Mouse (Mus musculus) neural tube, embryonic 12.5 days (tissue): ENCODE measurements around the gene Slc2a5. TPM values are rescaled to one million over a fixed set of nuclear protein-coding genes. Genes with fewer than 3 reads are reported as not detected.
A peak's percentile ranks its signal among the peaks of the same experiment; 100 is the strongest.

Experiments
- ATAC-seq: fragments of 200-750 bp; cut with Nextera tagmentation; 2 replicates; pipeline ENCODE4 v1.8.0; 2017; ENCODE audit warnings: low read depth, mild to moderate bottlenecking, moderate TSS enrichment, moderate library complexity; ENCODE audit not compliant: low FRiP score
- H3K27ac ChIP-seq: fragments of 300-500 bp; sonication (generic); 2 replicates; pipeline ENCODE4 v1.5.1; 2016
- H3K27me3 ChIP-seq: fragments of 300-500 bp; sonication (generic); replicated peaks from 2 replicates; pipeline ENCODE4 v1.6.1; 2016; ENCODE audit warnings: mild to moderate bottlenecking
- H3K36me3 ChIP-seq: fragments of 300-500 bp; sonication (generic); 2 replicates; pipeline ENCODE4 v1.6.1; 2016; ENCODE audit warnings: mild to moderate bottlenecking
- H3K4me1 ChIP-seq: fragments of 300-500 bp; sonication (generic); 2 replicates; pipeline ENCODE4 v1.6.1; 2016
- H3K4me2 ChIP-seq: fragments of 300-500 bp; sonication (generic); replicated peaks from 2 replicates; pipeline ENCODE4 v1.6.1; 2016; ENCODE audit warnings: mild to moderate bottlenecking
- H3K4me3 ChIP-seq: fragments of 300-500 bp; sonication (generic); 2 replicates; pipeline ENCODE4 v1.5.1; 2016
- H3K9ac ChIP-seq: fragments of 300-500 bp; sonication (generic); 2 replicates; pipeline ENCODE4 v1.6.1; 2016; ENCODE audit warnings: mild to moderate bottlenecking
- H3K9me3 ChIP-seq: fragments of 300-500 bp; sonication (generic); 2 replicates; pipeline ENCODE4 v1.6.1; 2016; ENCODE audit warnings: mild to moderate bottlenecking
- WGBS: fragments of 180-500 bp; shearing (Covaris S2); methylation state at CpG from one replicate; pipeline ENCODE4 v1.1.7; 2016; 5-methylcytosine and 5-hydroxymethylcytosine counted together
- polyA plus RNA-seq: library from polyadenylated mRNA; unstranded; fragments of >200 nt; fragmentation: Nextera tagmentation; extraction: Ambion mirVana; gene quantifications from 2 replicates; pipeline ENCODE4 v1.2.1, GENCODE M21; 2016

Gene Slc2a5
- polyA plus RNA-seq, 1 experiment from 2014 or later: 2.3 TPM

DNA sequence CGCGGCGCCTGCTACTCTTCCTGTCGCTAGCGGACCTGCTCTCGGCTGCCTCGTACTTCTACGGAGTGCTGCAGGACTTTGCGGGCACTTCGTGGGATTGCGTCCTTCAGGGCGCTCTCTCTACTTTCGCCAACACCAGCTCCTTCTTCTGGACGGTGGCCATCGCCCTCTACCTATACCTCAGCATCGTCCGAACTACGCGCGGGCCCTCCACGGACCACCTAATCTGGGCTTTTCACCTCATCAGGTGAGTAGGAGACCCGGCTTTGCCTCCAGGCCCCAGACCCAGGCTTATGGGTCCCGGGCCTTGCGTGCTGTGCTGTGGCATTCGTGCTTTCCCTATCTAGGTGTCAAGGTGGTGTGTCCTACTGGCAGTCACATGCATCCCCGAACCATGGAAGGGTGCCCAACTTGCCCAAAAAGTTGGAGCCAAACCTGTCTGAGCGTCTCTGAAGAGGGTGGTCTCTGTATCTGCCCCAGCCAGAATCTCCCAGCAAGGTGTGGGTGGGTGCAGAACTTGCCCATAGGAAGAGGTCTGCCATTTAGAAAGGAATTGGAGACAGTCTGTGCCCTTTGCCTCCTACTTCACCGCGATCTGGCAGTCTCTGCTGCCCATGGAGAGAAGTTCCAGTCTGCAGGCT is 31.1 kb upstream of the Slc2a5 start:
- H3K9ac ChIP-seq: peak overlapping the region; percentile 58
- peaks cover 9% of the 10 kb centered on the region for H3K27me3 ChIP-seq
- 17% methylated on average over 29 of the region's 29 CpGs for WGBS
- no peaks in the 10 kb centered on the region for H3K36me3 ChIP-seq
- H3K27ac ChIP-seq: no peak overlapping the region
- ATAC-seq: peak; percentile 7; the same call in 1 of the 2 replicates
- peaks cover 11% of the 10 kb centered on the region for H3K4me1 ChIP-seq
- no peaks in the 10 kb centered on the region for H3K9me3 ChIP-seq
- H3K4me2 ChIP-seq: peak overlapping the region; percentile 99
- peak overlapping the region; percentile 46 for H3K4me3 ChIP-seq

DNA sequence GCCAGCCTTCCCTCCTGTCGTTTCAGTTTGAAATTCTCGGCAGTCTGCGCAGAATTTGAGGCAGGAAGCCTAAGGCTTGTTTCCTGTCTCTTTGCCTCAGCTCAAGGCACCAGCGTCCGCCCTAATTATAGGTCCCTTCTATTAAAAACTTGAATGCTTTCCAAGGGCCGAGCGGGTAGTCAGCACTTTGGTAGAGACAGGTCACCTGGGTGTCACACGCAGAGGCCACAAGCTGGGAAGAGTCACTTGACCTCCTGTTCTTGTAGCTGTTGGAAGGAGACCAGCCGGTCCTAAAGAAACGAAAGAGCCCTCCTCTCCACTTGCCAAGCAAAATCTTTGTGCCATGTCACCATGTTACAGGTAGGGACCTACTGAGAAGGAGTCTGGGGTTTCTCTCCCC is 30.0 kb upstream of the Slc2a5 start:
- Histone ChIP-seq H3K36me3 (no peaks in the 10 kb centered on the region), H3K27me3 (peaks cover 9% of the 10 kb centered on the region), H3K9me3 (no peaks in the 10 kb centered on the region), H3K4me3 (no peak overlapping the region), H3K27ac (no peak overlapping the region), H3K4me2 (peak overlapping the region; percentile 16), H3K9ac (no peak overlapping the region), H3K4me1 (peaks cover 18% of the 10 kb centered on the region)
- WGBS: 79% methylated on average over 10 of the region's 10 CpGs
- no peak for ATAC-seq

DNA sequence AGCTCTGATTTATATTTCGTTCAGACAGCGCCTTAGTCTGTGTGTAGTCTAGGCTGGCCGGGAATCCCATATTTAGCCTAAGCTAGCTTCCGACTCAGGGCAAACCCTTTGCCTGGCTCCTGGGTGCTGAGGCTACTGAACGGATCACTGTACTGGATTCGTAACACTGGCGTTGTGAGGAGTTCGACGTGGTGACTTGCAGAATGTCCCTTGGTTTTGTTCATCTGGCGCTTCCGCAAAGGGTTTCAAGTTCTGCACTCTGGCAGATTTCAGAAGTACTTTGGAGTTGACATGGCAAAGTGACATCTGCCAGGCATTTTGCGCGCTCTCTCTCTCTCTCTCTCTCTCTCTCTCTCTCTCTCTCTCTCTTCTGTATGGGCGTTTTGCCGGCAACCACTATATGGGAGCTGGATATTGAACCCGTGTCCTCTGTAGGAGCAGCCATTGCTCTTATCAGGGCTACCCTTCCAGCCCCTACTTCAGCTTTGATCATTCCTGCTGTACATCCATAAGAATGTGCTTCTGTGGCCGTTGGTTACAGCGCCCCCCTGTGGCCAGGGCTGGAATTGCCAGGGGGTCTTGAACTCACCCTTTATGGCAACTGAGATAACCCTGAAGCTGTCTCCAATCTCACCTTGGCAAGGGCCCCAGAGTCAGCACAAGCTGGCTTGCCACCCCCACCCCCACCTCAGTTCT is 27.0 kb upstream of the Slc2a5 start:
- Histone ChIP-seq H3K27ac (no peak overlapping the region), H3K36me3 (no peaks in the 10 kb centered on the region), H3K9ac (no peak overlapping the region), H3K27me3 (peaks cover 9% of the 10 kb centered on the region), H3K4me2 (no peak overlapping the region), H3K9me3 (no peaks in the 10 kb centered on the region), H3K4me3 (no peak overlapping the region), H3K4me1 (peaks cover 25% of the 10 kb centered on the region)
- 88% methylated on average over 18 of the region's 18 CpGs for whole genome bisulfite sequencing
- ATAC-seq: no peak

DNA sequence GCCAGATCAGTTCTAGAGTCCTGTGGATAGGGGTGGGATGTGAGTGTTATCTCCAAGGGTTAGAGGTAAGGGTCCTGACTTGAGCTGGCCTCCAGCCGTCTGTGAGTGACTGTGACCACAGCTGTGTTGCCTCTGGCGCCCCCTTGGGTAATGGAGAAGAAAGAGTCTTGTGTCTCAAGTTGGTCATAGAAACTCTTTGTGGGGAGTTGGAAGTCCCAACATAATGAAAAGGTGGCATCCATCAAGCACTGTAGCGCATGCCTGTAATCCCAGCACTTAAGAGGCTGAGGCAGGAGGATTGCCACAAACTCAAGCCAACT is 26.5 kb upstream of the Slc2a5 start:
- H3K4me3 ChIP-seq: no peak overlapping the region
- no peak for ATAC-seq
- H3K27me3 ChIP-seq: peaks cover 9% of the 10 kb centered on the region
- no peak overlapping the region for H3K27ac ChIP-seq
- H3K4me2 ChIP-seq: no peak overlapping the region
- peaks cover 24% of the 10 kb centered on the region for H3K4me1 ChIP-seq
- no peak overlapping the region for H3K9ac ChIP-seq
- H3K9me3 ChIP-seq: no peaks in the 10 kb centered on the region
- no peaks in the 10 kb centered on the region for H3K36me3 ChIP-seq
- WGBS: 62% methylated on average over 3 of the region's 3 CpGs

DNA sequence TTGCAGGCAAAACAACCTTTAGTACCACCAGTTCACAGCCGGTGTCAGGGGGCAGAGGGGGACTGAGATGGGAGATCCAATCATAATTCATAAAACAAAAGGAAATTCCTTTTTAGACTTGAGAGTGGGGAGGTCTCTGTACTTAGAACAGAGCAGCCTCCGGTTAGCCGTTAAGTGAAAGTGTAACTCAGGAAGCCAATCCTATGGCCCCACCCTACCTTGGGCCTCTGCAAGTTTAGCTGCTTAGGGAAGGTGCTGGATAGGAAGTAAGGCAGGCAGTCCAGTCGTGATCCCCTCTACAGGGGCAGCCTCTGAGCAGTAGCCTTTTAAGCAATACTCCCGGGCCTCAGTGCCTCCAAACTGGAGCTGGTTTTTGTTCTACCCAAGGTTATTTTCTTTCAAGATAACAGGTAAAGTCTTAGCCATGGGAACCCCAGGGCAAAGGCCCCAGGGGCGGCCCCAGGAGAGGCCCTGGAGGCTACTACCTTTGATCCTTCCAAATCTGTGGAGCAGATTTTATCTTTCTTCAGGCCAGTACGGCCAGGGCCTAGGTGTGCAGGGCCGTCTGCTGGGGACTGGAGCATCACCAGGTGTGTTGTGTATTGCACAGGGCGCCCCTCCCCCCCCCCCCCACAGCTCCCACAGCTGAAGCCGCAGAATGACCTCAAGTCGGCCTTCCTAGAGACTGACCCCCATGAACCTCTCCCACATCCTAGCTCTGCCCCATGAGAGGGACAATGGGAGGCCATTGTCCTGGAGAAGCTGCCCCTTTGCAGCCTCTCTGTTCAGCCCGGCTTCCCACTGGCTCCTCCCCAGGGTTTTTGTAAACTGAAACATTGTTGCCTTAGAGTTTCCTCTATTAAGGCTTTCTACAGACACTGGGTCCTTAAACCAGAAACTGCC is 25.3 kb upstream of the Slc2a5 start:
- Histone ChIP-seq H3K36me3 (no peaks in the 10 kb centered on the region), H3K27me3 (no peaks in the 10 kb centered on the region; the same call in 1 of the 2 replicates), H3K9me3 (no peaks in the 10 kb centered on the region), H3K4me3 (no peak overlapping the region), H3K27ac (no peak overlapping the region), H3K9ac (no peak overlapping the region), H3K4me1 (peaks cover 16% of the 10 kb centered on the region), H3K4me2 (peak overlapping the region; percentile 36)
- 22% methylated on average over 11 of the region's 12 CpGs for WGBS
- no peak for ATAC-seq

DNA sequence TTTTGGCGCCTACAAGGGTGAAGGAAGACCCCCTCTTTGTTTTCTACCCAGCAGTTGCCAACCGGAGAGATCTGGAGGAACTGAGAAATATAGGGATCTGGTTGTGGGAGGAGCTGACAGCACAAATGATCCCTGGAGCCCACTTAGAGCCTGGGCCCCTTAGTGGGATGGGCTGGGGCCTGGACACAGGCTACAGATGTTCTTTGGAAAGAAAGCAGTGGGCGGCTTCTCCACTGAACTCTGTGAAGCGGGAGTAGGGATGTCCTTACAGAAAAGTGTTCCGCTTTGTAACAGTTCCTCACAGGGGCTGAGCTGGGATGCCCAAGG is 24.7 kb upstream of the Slc2a5 start:
- Histone ChIP-seq H3K4me2 (peak overlapping the region; percentile 36), H3K9me3 (no peaks in the 10 kb centered on the region), H3K4me3 (no peak overlapping the region), H3K4me1 (peaks cover 16% of the 10 kb centered on the region), H3K36me3 (no peaks in the 10 kb centered on the region), H3K9ac (no peak overlapping the region), H3K27ac (no peak overlapping the region), H3K27me3 (no peaks in the 10 kb centered on the region)
- 0 out of 2 replicates have a peak, but pooled peaks have one; percentile 41 for ATAC-seq
- WGBS: 10% methylated on average over 5 of the region's 5 CpGs

DNA sequence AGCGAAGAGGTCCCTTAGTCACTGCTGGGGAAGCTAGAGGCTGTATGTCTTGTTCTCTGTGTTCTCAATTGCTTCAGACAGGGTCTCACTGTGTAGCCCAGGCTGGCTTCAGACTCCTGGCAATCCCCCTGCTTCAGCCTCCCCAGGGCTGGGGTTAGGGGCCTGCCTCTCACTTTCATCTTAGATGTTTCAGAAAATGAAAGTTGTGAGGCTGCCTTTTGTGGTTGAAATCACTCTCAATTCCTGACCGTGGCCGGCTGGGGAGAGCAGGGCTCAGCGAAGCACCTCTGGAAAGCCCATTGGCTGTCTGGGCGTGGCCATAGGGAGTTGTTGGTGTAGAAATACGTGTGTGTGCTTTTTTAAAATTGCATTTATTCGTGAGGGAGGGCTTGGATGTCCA is 22.8 kb upstream of the Slc2a5 start:
- Histone ChIP-seq H3K4me3 (no peak overlapping the region), H3K4me2 (no peak overlapping the region), H3K9me3 (no peaks in the 10 kb centered on the region), H3K9ac (no peak overlapping the region), H3K27ac (no peak overlapping the region), H3K36me3 (no peaks in the 10 kb centered on the region), H3K4me1 (peaks cover 16% of the 10 kb centered on the region), H3K27me3 (no peaks in the 10 kb centered on the region)
- 79% methylated on average over 7 of the region's 7 CpGs for WGBS
- ATAC-seq: no peak

DNA sequence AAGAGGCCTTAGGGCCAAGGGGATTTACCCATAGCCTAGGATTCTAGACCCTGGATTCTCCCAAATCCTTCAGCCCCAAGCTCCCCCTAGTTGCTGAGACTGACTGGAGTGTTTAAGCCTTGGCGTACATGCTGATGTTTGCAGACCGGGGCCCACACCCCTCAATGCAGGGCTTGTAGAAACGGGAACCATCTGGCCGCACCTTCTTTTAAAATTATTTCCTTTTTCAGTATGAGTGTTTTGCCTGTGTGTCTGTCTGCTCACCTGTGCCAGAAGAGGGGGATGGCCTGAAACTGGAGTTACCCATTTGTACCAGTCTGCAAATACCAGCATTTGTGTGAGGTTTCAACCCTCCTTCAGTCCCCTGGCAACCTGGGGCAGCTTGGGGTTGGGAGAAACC is 21.2 kb upstream of the Slc2a5 start:
- ATAC-seq: no peak
- H3K27me3 ChIP-seq: no peaks in the 10 kb centered on the region
- no peak overlapping the region for H3K27ac ChIP-seq
- no peak overlapping the region for H3K4me3 ChIP-seq
- 92% methylated on average over 4 of the region's 4 CpGs for WGBS
- no peak overlapping the region for H3K9ac ChIP-seq
- peaks cover 16% of the 10 kb centered on the region for H3K4me1 ChIP-seq
- no peaks in the 10 kb centered on the region for H3K9me3 ChIP-seq
- H3K36me3 ChIP-seq: no peaks in the 10 kb centered on the region
- no peak overlapping the region for H3K4me2 ChIP-seq

DNA sequence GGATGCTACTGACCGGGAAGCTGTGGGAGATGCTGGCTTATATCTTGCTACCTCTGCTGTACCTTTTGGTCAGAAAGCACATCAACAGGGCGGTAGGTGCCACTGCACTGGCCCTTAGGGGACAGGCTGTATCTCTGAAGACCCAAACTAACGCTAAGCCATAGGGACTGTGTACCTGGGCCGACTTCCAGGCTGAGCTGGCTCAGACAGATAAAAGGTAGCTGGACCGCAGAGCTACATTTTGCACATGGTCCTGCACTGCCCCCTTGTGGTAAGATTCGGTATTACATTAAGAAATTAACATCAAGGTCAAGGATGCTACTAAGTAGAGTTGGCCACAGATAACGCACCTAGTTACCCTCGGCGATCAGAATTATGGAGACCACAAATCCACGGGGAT is 20.2 kb upstream of the Slc2a5 start:
- Histone ChIP-seq H3K4me2 (no peak overlapping the region), H3K4me1 (peaks cover 12% of the 10 kb centered on the region), H3K27ac (no peak overlapping the region), H3K27me3 (no peaks in the 10 kb centered on the region), H3K9me3 (no peaks in the 10 kb centered on the region), H3K36me3 (no peaks in the 10 kb centered on the region), H3K4me3 (no peak overlapping the region), H3K9ac (no peak overlapping the region)
- no peak for ATAC-seq
- whole genome bisulfite sequencing: 18% methylated on average over 10 of the region's 10 CpGs

DNA sequence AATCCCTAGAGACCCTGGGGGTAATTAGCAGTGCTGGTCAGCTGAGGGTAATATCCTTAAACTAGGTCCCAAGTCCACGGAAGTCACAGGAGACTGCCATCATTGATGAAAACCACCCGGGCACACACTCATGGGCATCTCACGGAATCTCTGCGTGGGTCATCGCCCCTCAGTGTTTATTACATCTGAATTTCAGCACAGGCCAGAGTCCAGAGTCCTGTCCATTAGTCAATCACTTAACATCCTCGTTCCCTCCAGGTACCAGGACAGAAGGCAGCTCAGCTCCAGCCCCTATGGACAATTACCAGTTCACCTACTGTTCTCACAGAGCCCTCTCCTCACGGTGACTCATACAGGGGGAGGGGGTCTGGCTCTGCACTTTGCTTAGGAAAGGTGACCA is 16.3 kb upstream of the Slc2a5 start:
- ATAC-seq: no peak
- Histone ChIP-seq H3K9ac (no peak overlapping the region), H3K4me1 (no peaks in the 10 kb centered on the region), H3K27me3 (no peaks in the 10 kb centered on the region), H3K9me3 (no peaks in the 10 kb centered on the region), H3K36me3 (no peaks in the 10 kb centered on the region), H3K27ac (no peak overlapping the region), H3K4me2 (no peak overlapping the region), H3K4me3 (no peak overlapping the region)
- 89% methylated on average over 7 of the region's 7 CpGs for WGBS

DNA sequence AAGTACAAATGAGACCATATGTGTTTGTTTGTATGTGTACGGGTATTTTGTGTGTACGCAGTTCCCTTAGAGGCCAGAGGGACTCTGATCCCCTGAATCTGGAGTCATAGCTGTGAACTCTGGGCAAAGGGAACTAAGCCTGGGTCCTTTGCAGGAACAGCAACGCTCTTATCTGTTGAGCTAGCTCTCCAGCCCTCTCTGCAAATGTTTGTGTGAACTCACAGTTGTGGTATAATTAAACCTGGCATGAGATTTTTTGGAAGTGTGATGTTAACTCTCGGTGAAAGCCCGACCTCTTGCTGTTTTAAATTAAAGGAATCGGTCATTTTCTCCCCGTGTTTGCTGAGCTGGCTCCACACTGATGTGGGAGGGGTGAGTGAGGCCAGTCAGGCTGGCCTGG is 13.4 kb upstream of the Slc2a5 start:
- Histone ChIP-seq H3K36me3 (no peaks in the 10 kb centered on the region), H3K9ac (no peak overlapping the region), H3K9me3 (no peaks in the 10 kb centered on the region), H3K4me3 (no peak overlapping the region), H3K4me1 (no peaks in the 10 kb centered on the region), H3K4me2 (no peak overlapping the region), H3K27me3 (no peaks in the 10 kb centered on the region), H3K27ac (no peak overlapping the region)
- WGBS: 77% methylated on average over 7 of the region's 7 CpGs
- ATAC-seq: no peak

DNA sequence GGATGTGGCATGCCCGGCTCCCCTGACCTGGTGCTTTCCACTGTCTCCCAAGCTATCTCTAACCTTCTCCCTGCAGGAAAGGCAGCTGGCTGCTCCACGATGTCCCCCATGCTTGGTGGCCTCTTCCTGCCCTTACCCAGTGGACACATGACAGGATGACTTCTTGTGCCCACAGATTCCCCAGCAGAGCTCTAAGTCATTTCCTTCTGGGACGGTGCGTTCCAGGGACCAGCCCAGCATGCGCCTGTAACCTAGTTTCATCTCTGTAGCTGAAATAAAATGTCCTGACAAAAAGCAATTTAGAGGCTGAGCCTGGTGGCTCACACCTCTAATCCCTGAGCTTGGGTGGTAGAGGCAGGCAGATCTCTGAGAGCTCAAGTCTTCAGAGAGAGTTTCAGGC is 12.4 kb upstream of the Slc2a5 start:
- Histone ChIP-seq H3K9ac (no peak overlapping the region), H3K36me3 (no peaks in the 10 kb centered on the region), H3K27ac (no peak overlapping the region), H3K4me3 (no peak overlapping the region), H3K4me1 (no peaks in the 10 kb centered on the region), H3K4me2 (no peak overlapping the region), H3K27me3 (no peaks in the 10 kb centered on the region), H3K9me3 (no peaks in the 10 kb centered on the region)
- WGBS: 75% methylated on average over 5 of the region's 5 CpGs
- ATAC-seq: no peak
